Mouse (Mus musculus) lung, adult 10 weeks (tissue): ENCODE measurements around the gene Ngfr. TPM values are rescaled to one million over a fixed set of nuclear protein-coding genes. Genes with fewer than 3 reads are reported as not detected.

Source experiments
- polyA plus RNA-seq: library from polyadenylated mRNA; stranded (reverse); fragments of 350-450 nt; fragmentation: Illumina TruSeq; extraction: RNeasy Lipid Tissue Mini Kit (QIAGEN cat#74804); gene quantifications from one replicate; pipeline ENCODE4 v1.2.3, GENCODE M21; 2014; ENCODE audit warnings: low read depth, low replicate concordance; ENCODE audit not compliant: insufficient read depth

Ngfr gene
- 0.44 TPM for polyA plus RNA-seq

DNA sequence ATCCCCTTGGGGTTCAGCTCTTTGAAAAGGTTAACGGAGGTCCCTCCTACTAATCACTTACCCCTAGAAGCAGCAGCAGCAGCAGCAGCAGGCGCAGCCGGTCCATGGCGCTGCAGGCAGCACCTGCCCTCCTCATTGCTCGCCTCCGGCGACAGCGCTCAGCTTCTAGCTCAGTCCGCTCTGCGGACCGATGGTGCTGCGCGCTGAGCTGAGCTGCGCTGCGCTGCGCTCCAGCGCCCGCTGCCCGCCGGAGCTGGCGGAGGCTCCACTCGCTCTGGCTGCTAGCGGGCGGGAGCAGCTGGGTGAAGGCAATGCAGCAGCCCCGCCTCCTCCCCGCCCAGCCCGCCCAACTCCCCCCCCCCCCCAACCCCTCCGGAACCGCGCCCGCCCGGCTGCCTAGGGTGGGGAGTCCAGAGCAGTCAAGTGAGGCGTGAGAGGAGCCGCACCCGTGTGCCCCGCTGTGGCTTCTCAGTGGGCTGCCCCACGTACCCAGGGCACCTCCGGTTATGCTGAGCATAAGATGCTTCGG lies at the start of gene Ngfr:
Gene Ngfr, minus strand, starts transcription at position 313 of the 529 bp plus-strand sequence.

Other genes starting within 250 kb of the Ngfr start
- gene Slc35b1, start 203.0 kb downstream of the Ngfr start, polyA plus RNA-seq: 55.0 TPM
- gene Spop, start 173.7 kb downstream of the Ngfr start, polyA plus RNA-seq: 123 TPM
- gene Nxph3, start 73.2 kb downstream of the Ngfr start, polyA plus RNA-seq: 8.1 TPM
- gene Phb, start 79.2 kb upstream of the Ngfr start, polyA plus RNA-seq: 104 TPM
- gene Zfp652, start 124.9 kb upstream of the Ngfr start, polyA plus RNA-seq: 15.5 TPM
- gene B130006D01Rik, start 135.9 kb upstream of the Ngfr start, polyA plus RNA-seq: not detected
- 23.5 TPM for gene Phospho1, start 236.8 kb upstream of the Ngfr start, polyA plus RNA-seq
- 167 TPM for gene Gngt2, start 249.5 kb upstream of the Ngfr start, polyA plus RNA-seq